Mouse (Mus musculus) frontal cortex, postnatal 10 days (tissue): ENCODE data around the gene Lmo7.

Experiments used
- DNase-seq, 2 experiments: peaks; one replicate each; pipeline ENCODE4 v3.0.0; 2022; ENCODE audit warnings: low spot score in 2 of 2, mixed read lengths in 1 of 2

Gene Lmo7

DNA sequence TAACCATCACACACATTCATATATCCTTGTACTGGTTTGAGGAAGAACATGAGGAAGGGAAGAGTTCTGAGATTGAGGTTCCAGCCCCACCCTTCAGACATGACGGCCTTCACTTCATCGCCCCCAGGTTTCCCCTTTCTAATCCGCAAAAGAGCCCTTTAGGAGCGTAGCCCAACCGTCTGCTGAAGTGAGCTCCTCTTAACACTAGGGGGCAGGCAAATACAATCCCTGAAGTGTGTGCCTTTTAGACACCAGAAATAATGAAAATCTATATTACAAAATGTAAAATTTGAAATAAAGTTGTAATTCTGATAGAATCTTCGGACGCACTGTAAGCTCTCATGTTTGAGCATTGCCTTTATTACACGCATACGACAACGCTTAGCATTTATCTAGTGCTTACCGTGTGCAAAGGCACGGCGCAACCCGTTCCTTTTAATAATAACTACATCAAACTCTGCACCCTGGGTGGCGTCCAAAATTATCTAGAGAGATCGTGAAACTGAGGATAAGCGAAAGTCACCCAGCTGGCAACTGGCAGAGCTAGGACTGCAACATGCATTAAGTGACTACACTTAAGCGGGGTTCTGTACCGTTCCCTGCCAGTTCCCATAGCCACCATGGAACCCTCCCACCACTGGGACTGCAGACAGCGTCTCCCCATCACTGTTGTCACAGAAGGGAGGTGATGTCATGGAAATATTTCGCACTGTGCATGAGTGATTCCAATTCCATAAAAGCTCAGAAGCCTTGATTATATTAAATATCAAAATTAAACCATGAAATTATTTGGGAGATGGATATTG, 217.2 kb downstream of the Lmo7 start:
- DNase-seq, result peak; percentile 29 to 45

DNA sequence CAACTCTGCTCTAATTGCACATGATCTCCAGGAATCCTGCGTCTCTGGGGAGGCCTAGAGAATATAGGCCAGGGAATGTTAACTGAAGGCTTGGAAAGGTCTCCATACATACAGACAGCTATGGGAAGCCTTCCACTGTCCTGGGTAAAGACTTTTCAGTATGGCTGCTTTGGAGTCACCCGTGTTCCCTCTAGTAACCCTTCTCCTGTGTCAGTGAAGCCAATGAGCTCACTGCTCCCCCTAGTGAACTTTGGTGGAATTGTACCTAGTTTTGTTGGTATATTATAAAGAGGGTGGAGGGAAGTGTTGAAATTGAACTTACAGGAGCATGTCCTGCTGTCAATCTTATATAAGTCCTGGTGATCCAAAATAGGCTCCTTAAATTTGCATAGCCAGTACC, 219.4 kb downstream of the Lmo7 start:
- no peak for DNase-seq

DNA sequence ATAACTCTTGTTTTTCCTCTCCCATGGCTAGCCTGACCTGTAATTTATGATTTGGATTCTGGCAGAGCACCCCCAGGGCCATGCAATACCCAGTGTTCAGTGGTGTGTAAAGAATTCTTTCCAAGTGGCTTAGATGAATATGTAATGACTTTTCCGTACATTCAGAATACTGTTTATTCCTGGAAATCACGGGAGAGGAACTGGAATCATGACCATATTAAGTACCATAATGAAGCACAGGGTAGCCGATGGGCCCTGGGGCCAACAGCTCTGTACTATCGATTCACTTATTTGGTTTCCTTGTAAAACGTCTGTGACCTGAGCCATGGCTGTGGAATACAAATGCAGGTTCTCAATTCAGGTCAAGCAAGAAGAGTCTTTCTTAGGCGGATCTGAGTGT, 221.3 kb downstream of the Lmo7 start:
- DNase-seq, result no peak

DNA sequence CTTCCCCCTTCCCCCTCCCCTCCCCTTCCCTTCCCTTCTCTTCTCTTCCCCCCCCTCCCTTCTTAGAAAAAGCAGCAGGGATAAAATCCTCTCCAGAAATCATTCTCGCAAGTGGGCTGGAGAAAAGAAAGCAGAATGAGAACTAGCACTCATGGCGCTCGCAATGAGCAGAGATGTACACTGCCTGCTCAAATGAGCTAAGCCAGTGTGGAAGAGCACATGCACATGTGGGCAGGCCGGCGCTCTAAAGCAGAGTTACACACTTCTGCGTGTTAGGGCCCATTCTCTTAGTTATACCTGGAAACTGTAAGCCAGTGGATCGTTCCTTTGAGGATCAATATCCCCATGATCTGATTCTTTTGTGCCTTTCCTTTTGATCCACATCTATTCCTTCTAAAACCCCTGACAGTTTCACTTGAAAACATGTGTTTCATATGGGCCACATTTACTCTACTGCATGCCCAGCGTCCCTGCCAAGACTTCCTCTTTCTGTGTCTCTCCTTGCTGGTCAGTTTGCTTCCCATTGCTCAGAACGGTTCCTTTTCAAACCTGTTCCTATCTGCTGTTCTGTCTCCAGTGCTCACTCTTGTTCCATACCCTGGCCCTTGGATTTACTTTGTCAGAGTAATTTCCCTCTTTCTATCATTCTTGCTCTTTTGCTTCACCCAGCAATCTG, 224.2 kb downstream of the Lmo7 start:
- DNase-seq, result no peak

DNA sequence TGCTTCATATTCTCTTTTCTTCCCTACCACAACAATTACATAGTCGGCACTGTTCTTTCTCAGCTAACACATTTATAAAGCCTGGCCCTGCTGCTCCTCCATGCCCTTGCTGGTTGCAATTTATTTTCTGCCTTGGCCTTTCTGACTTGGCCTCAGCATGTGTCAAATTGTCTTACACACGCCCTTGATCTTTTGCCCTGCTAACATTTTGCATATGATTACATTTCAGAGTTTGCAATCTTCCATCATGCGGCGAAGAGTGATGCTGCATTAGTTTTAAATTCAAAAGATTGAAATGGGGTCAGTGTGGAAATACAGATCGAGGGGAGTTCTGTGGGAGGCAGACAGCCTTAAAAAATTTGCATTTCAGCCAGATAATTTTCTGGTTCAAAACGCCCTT, 234.6 kb downstream of the Lmo7 start:
- DNase-seq, result no peak

DNA sequence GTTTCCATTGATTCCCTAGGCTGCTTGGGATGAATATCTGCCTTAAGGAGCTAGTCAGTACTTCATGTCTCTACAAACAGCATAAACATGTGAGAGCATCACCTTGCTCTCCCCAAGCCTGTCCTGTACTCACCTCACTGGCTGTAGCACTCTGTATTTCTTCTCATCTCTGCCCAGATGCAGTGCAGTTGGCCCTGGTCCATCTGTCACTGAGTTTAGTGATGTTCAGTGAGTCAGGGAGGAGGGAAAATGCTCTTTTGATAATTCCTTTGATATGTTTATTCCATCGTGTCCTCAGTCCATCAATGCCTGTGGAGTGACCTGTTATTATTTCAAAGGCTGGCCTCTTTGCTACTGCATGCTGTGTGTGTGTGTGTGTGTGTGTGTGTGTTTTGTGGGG, 235.2 kb downstream of the Lmo7 start:
- DNase-seq, result no peak

DNA sequence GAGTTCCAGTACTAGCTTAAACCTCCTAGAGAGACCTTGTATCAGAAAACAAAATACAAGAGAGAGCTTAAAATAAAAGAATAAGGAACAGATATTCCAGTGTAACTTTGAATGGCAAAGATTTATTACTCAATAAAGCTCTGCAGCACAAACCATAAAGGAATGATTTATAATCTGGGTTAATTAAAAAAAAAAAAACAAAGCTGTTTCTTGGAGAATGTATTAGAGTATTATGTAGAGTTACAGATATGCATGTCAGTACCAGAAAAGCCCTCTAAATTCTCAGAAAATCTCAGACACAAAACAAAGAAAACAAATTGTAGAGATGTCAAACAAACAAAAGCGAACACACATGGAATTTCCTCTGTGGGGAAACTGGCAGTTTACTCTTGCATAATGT, 243.0 kb downstream of the Lmo7 start:
- DNase-seq, result no peak

DNA sequence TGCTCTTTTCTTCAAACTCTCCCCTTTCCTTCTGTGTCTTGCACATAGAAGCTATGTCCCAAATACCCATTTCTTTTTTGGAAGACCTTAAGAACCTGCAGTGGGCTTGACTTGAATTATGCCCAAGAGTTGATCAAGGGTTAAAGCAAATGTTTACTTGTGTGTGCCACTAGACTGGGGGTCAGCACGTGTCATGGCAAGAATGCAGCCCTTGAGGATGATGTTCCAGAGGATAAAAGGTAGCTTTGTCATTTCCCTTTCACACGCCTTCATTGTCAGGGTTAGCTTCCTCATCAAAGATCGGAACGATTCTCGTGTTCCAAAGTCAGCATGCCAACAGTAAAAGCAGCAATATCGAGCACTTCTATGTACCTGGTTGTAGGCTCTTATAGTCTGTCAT, 243.4 kb downstream of the Lmo7 start:
- DNase-seq, result no peak

DNA sequence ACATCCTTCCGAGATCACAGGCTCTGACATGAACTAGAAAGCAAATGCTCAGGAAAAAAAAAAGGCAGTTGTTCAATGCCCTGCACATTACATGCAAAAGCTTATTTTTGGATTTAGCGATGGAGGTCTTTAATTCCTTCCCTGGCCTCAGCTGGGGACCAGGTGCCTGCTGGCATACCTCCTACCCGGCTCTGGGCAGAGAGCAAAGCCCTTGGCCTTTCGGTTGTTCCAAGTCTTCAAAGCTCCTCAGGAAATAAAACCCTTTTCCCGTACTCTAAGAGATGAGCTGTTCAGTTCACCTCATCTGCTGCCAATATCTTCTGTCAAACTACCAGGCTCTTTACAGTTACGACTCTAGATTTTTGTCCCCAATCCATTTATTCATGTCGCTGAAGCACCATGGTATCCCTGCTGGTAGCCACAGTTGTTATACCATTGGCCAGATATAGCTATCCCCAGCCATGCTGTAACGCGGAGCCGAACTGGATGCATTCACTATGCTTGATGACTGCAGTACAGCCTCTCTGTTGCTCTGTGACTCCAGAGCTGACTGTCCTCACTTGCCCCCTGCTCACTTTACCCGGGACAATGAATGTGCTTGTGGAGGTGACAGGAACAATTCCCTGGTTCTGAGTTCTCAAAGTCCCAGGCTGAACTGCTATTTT, 246.4 kb downstream of the Lmo7 start:
- no peak for DNase-seq
